Mouse (Mus musculus) heart, embryonic 10.5 days (tissue): Measurements from ENCODE around the gene Gramd1b. TPM values are rescaled to one million over a fixed set of nuclear protein-coding genes. Genes with fewer than 3 reads are reported as not detected.

Experiments
- DNase-seq: peaks from one replicate; pipeline ENCODE4 v3.0.0-alpha.2; 2017; ENCODE audit warnings: low spot score
- H3K27ac ChIP-seq: fragments of 300-500 bp; sonication (generic); 2 replicates; pipeline ENCODE4 v1.5.1; 2016; ENCODE audit warnings: mild to moderate bottlenecking
- H3K27me3 ChIP-seq: fragments of 300-500 bp; sonication (generic); 2 replicates; pipeline ENCODE4 v1.6.1; 2016; ENCODE audit warnings: mild to moderate bottlenecking; ENCODE audit not compliant: poor library complexity, insufficient read depth, severe bottlenecking
- H3K36me3 ChIP-seq: fragments of 300-500 bp; sonication (generic); 2 replicates; pipeline ENCODE4 v1.6.1; 2016; ENCODE audit warnings: mild to moderate bottlenecking, moderate library complexity
- H3K4me1 ChIP-seq: fragments of 300-500 bp; sonication (generic); 2 replicates; pipeline ENCODE4 v1.6.1; 2016; ENCODE audit warnings: mild to moderate bottlenecking
- H3K4me3 ChIP-seq: fragments of 300-500 bp; sonication (generic); 2 replicates; pipeline ENCODE4 v1.5.1; 2016; ENCODE audit warnings: mild to moderate bottlenecking, moderate library complexity
- H3K9me3 ChIP-seq: fragments of 300-500 bp; sonication (generic); 2 replicates; pipeline ENCODE4 v1.6.1; 2016; ENCODE audit warnings: mild to moderate bottlenecking, moderate library complexity
- WGBS: fragments of 180-500 bp; shearing (Covaris S2); methylation state at CpG from one replicate; pipeline ENCODE4 v1.1.7; 2016; 5-methylcytosine and 5-hydroxymethylcytosine counted together
- polyA plus RNA-seq: library from polyadenylated mRNA; unstranded; fragments of >200 nt; fragmentation: Nextera tagmentation; extraction: Ambion mirVana; gene quantifications from 2 replicates; pipeline ENCODE4 v1.2.1, GENCODE M21; 2016

Gene Gramd1b
- polyA plus RNA-seq, 1 experiment from 2014 or later = 5.0 TPM

DNA sequence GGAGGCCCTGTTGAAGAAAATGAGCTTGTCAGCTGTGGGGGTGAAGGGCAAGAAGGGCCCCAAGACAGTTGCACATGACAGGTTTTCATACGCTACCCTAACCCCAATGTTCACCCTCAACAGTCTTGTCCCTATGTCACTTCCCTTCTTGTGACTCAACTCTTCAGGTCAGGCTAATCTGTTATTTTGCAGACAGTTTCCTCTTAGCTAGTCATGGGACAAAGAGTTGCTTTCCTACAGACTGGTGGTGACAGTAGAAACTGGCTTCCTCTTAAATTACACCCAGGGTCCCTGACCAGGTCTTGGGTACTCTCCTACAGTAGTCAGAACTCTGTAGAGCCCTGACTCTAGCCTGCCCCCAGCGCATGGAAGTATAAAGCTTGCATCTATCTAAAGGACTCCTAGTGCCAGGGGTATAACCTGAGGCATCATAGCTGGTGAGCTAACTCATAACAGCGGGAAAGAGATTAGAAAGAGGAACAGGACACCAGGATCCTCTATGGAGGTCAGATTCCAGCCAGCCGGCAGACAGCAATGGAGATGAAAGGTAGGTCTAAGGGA, 206.9 kb downstream of the Gramd1b start:
- Histone ChIP-seq H3K9me3 (no peaks in the 10 kb centered on the region), H3K36me3 (no peaks in the 10 kb centered on the region), H3K27ac (no peak overlapping the region), H3K4me3 (no peak overlapping the region), H3K27me3 (no peaks in the 10 kb centered on the region), H3K4me1 (peaks cover 54% of the 10 kb centered on the region)
- no peak for DNase-seq
- WGBS = 81% methylated on average over 4 of the region's 4 CpGs

DNA sequence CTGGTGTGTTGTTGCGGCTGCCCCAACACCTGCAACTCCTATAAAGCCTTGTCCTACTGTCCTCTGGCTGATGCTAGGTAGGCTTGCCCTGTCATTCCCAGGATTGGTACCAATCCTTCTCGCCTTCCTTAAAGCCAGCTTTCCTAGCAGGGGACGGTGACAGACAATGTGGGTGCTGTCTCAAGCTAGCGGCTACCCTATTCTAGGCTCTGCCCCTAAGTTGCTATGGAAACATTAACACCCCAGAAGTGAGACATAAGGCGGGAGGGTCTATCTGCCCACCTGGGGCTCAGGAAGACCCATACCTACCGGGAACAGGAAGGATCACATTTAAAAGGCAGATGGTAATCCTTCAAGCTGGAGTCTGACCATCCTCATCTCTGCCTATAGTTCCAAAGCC, 207.4 kb downstream of the Gramd1b start:
- WGBS = 66% methylated on average over 6 of the region's 6 CpGs
- Histone ChIP-seq H3K36me3 (no peaks in the 10 kb centered on the region), H3K4me3 (no peak overlapping the region), H3K27me3 (no peaks in the 10 kb centered on the region), H3K4me1 (peaks cover 54% of the 10 kb centered on the region), H3K9me3 (no peaks in the 10 kb centered on the region), H3K27ac (no peak overlapping the region)
- DNase-seq = no peak

DNA sequence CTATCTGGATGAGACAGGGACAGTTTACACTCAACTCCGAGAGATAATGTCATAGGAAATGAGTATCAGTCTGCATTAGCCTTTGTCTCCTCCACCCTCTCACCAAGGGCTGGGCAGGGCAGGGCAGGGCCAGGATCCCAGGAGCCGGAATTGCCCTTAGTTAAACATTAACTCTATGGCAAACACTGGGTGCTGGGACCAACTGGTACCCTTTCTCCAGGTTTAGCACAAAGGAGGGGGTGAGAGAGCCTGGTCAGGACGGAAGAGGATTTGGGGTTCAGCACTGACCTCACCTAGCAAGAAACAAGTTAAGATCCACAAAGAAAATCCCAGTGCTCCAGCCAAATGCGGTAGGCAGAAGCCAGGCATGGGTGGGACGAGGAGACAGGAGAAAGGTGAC, 208.0 kb downstream of the Gramd1b start:
- DNase-seq = no peak
- peaks cover 54% of the 10 kb centered on the region for H3K4me1 ChIP-seq
- H3K9me3 ChIP-seq = no peaks in the 10 kb centered on the region
- WGBS = 71% methylated on average over 5 of the region's 5 CpGs
- no peaks in the 10 kb centered on the region for H3K27me3 ChIP-seq
- no peak overlapping the region for H3K27ac ChIP-seq
- H3K36me3 ChIP-seq = no peaks in the 10 kb centered on the region
- H3K4me3 ChIP-seq = no peak overlapping the region

DNA sequence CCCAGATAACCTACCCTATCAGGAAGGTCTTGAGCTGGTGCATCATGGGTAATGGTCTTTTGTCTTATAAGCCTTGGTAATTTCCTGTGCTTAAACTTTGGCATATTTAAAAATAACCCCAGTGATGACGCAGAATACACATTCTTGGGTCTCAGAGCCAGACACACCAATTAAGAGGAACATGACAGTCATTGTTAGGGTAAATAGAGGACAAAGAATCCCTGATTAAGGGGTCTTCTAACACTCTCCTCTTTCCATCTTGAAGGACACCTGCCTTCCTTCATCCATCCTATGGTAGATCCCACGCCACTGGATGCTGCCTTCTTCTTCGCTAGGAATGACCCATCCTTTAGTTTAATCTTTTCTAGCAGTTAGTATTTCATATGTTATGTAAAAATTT, 208.8 kb downstream of the Gramd1b start:
- Histone ChIP-seq H3K27me3 (no peaks in the 10 kb centered on the region), H3K9me3 (no peaks in the 10 kb centered on the region), H3K27ac (no peak overlapping the region), H3K4me3 (no peak overlapping the region), H3K4me1 (peaks cover 54% of the 10 kb centered on the region), H3K36me3 (0 out of 2 replicates have a peak, but pooled peaks cover 2% of the 10 kb centered on the region)
- no peak for DNase-seq
- 88% methylated on average over 3 of the region's 3 CpGs for WGBS

- 71% methylated on average over 3 of the region's 3 CpGs for WGBS
- H3K9me3 ChIP-seq = no peaks in the 10 kb centered on the region
- H3K4me1 ChIP-seq = peaks cover 49% of the 10 kb centered on the region
- H3K36me3 ChIP-seq = peaks cover 8% of the 10 kb centered on the region; the same call in 1 of the 2 replicates
- H3K27me3 ChIP-seq = no peaks in the 10 kb centered on the region
- DNase-seq = no peak
- H3K27ac ChIP-seq = no peak overlapping the region
- H3K4me3 ChIP-seq = no peak overlapping the region
Observed at GRCm38 (mm10) chr9:40321668-40322003, 209.5 kb downstream of the Gramd1b start.

DNA sequence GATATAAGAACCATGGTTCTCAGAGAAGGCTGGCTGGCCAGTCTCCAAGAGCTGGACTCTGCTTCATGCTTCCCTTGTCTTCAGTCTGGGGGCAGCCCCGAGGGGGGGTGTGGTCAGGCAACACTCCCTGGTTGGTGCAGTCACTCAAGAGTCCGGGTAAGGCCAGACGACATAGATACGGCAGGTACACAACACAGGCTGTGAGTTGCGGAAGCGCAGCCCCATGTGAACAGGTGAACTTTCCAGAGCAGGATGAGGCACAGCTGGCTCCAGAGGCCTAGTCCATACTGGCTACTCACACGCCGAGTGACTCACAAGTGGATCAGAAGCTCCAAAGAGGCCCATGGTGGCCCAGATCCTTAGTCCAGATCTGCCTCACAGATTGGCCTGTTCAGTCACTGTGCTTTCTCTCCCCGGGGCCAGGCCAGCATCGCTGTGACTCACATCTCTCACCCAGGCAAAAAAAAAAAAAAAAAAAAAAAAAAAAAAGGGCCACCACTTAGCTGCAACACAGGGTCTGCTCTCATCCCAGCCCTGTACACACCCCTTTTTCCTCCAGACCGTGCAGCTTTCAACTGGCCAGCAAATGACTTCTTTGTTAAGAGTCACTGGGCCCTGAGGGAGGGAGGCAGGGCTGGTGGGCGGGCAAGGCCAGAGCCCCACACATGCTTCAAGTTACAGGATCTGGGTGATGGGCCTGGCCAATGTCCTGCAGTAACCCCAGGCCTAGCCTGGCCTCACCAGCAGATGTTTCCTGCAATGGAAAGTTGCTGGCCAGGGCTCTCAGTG, 210.1 kb downstream of the Gramd1b start:
- H3K9me3 ChIP-seq = no peaks in the 10 kb centered on the region

GRCm38 (mm10) chr9:40320405-40320804, 210.8 kb downstream of the Gramd1b start:
- Histone ChIP-seq H3K27me3 (no peaks in the 10 kb centered on the region), H3K4me1 (peaks cover 37% of the 10 kb centered on the region), H3K4me3 (no peak overlapping the region), H3K36me3 (peaks cover 11% of the 10 kb centered on the region; the same call in 1 of the 2 replicates), H3K9me3 (no peaks in the 10 kb centered on the region), H3K27ac (no peak overlapping the region)
- DNase-seq = no peak
- 88% methylated on average over 8 of the region's 8 CpGs for WGBS

More for the DNA sequence above, 210.1 kb downstream of the Gramd1b start:
- Histone ChIP-seq H3K27ac (peak overlapping the region; percentile 77), H3K4me3 (no peak overlapping the region), H3K27me3 (no peaks in the 10 kb centered on the region), H3K36me3 (peaks cover 8% of the 10 kb centered on the region; the same call in 1 of the 2 replicates), H3K4me1 (peaks cover 43% of the 10 kb centered on the region)
- WGBS = 60% methylated on average over 12 of the region's 12 CpGs
- DNase-seq = peak; percentile 82

DNA sequence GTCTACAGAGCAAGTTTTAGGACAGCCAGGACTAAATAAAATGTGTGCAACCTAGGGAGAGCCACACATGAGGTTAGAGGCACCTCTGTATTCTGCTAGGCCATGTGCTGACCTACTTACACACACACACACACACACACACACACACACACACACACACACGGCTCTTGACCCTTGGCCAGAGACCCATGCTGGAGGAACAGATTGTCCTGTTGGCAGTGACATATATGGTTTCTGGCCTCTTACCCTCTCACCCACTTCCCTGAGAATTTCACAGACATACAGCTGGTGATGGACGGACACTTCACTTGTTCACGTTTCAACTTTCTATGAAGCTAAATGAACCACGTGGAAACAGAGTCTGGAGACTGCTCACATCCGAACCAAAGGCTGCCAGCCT, 212.4 kb downstream of the Gramd1b start:
- DNase-seq = no peak
- H3K27me3 ChIP-seq = no peaks in the 10 kb centered on the region
- H3K9me3 ChIP-seq = no peaks in the 10 kb centered on the region
- 81% methylated on average over 5 of the region's 5 CpGs for WGBS
- no peak overlapping the region for H3K27ac ChIP-seq
- peaks cover 21% of the 10 kb centered on the region for H3K4me1 ChIP-seq
- H3K36me3 ChIP-seq = peaks cover 27% of the 10 kb centered on the region; the same call in 1 of the 2 replicates
- H3K4me3 ChIP-seq = no peak overlapping the region

- peaks cover 16% of the 10 kb centered on the region for H3K4me1 ChIP-seq
- H3K27me3 ChIP-seq = no peaks in the 10 kb centered on the region
- WGBS = 83% methylated on average over 4 of the region's 4 CpGs
- no peak overlapping the region for H3K27ac ChIP-seq
- H3K4me3 ChIP-seq = no peak overlapping the region
- peaks cover 29% of the 10 kb centered on the region; the same call in 1 of the 2 replicates for H3K36me3 ChIP-seq
- no peaks in the 10 kb centered on the region for H3K9me3 ChIP-seq
- DNase-seq = no peak
Observed at GRCm38 (mm10) chr9:40317735-40318134, 213.4 kb downstream of the Gramd1b start.

GRCm38 (mm10) chr9:40316865-40317660, 214.1 kb downstream of the Gramd1b start:
- no peaks in the 10 kb centered on the region for H3K27me3 ChIP-seq
- no peak overlapping the region for H3K27ac ChIP-seq
- H3K4me3 ChIP-seq = no peak overlapping the region
- no peak for DNase-seq
- peaks cover 16% of the 10 kb centered on the region for H3K4me1 ChIP-seq
- WGBS = 80% methylated on average over 9 of the region's 9 CpGs
- H3K36me3 ChIP-seq = peaks cover 29% of the 10 kb centered on the region; the same call in 1 of the 2 replicates
- no peaks in the 10 kb centered on the region for H3K9me3 ChIP-seq

GRCm38 (mm10) chr9:40311813-40312212, 219.4 kb downstream of the Gramd1b start:
- 57% methylated on average over 9 of the region's 9 CpGs for WGBS
- no peak overlapping the region for H3K27ac ChIP-seq
- no peak for DNase-seq
- no peaks in the 10 kb centered on the region for H3K27me3 ChIP-seq
- no peak overlapping the region for H3K4me3 ChIP-seq
- H3K36me3 ChIP-seq = peaks cover 58% of the 10 kb centered on the region
- H3K4me1 ChIP-seq = no peaks in the 10 kb centered on the region
- H3K9me3 ChIP-seq = no peaks in the 10 kb centered on the region

DNA sequence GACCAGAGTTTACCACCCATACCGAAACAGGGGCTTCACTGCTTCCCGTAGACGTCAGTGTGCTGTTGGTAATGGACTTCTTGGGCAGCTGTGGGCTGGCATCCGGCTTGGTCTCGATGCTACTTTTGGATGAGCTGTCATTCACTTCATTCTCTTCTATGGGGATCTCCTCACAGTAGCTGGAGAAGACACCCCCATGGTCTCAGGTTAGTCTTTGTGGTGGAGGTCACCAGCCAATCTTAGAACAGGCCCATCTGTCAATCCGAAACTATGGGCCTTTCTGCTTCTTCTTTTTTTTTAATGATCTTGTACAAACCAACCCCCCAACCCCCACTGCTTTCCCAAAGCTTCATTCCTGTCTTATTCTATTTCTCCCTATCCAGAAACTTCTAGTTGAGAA, 221.3 kb downstream of the Gramd1b start:
- Histone ChIP-seq H3K4me1 (no peaks in the 10 kb centered on the region), H3K36me3 (peaks cover 65% of the 10 kb centered on the region), H3K9me3 (no peaks in the 10 kb centered on the region), H3K4me3 (no peak overlapping the region), H3K27me3 (no peaks in the 10 kb centered on the region), H3K27ac (no peak overlapping the region)
- 91% methylated on average over 6 of the region's 6 CpGs for WGBS
- no peak for DNase-seq

- H3K27ac ChIP-seq = no peak overlapping the region
- no peaks in the 10 kb centered on the region for H3K4me1 ChIP-seq
- no peaks in the 10 kb centered on the region for H3K9me3 ChIP-seq
- WGBS = 89% methylated on average over 3 of the region's 3 CpGs
- no peaks in the 10 kb centered on the region for H3K27me3 ChIP-seq
- no peak overlapping the region for H3K4me3 ChIP-seq
- H3K36me3 ChIP-seq = peaks cover 73% of the 10 kb centered on the region
- no peak for DNase-seq
Observed at GRCm38 (mm10) chr9:40307311-40307710, 223.9 kb downstream of the Gramd1b start.
